Mouse (Mus musculus): ENCODE measurements around the gene Syn3.
"Not testable (repeated sequence)": the region's sequence is repeated elsewhere in the genome, so short reads cannot be mapped to it uniquely, and the experiment has no call there.

The Syn3 gene

GRCm38 (mm10) chr10:86158198-86158899, 340.3 kb downstream of the Syn3 start:
- no peak for DNase-seq (ENCODE audit: low spot score in 2 of 2)

GRCm38 (mm10) chr10:86155344-86155743, 343.4 kb downstream of the Syn3 start:
- DNase-seq (ENCODE audit: low spot score in 2 of 2): no peak

DNA sequence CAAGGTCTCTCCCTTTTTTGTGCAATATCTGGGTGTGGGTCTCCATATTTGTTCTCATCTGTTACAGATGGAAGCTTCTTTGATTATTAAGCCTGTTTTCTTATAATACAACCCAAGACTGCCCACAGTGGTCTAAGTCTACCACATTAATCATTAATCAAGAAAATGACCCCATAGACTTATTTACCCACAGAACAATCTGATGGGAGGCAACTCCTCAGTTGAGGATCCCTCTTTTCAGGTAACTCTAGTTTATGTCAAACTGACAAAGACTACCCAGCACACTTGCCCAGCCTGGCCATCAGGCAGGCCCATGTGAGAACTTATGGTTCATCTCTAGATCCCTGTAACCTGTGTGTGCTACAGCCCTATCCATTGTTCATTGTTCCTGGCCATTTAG, 345.5 kb downstream of the Syn3 start:
- DNase-seq (ENCODE audit: low spot score in 2 of 2): no peak

DNA sequence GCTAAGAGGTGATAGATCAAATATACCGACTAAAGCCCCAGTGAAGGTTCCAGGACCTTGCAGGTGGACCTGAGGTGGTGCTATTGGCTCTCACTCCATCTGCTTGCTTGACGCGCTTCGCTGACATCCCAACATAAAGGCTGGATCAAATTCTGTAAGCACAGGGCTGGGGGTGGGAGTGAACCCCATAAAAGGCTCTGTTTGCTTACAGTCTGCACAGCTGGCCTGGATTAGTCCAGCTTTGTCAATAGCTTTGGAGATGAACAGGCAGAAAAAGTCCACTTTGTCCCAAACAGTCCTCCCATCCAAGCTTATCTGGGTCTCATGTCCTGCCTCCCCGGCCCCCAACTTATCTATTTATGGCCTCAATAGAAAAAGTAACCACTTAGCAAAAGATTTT, 347.3 kb downstream of the Syn3 start:
- no peak for DNase-seq (ENCODE audit: low spot score in 2 of 2)

DNA sequence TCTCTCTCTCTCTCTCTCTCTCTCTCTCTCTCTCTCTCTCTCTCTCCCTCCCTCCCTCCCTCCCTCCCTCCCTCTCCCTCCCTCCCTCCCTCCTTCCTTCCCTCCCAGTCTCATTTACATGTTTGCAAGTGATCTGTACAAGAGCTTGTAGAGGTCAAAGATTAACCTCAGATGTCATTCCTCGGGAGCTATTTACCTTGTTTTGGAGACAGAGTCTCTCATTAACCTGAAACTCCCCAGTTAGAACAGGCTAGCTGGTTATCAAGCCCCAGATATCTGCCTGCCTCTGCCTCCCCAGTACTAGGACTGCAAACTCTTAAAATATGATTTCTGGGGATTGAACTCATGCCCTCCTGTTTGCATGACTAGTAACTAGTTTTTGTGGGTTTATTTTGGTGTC, 348.6 kb downstream of the Syn3 start:
- DNase-seq (ENCODE audit: low spot score in 2 of 2): no peak

DNA sequence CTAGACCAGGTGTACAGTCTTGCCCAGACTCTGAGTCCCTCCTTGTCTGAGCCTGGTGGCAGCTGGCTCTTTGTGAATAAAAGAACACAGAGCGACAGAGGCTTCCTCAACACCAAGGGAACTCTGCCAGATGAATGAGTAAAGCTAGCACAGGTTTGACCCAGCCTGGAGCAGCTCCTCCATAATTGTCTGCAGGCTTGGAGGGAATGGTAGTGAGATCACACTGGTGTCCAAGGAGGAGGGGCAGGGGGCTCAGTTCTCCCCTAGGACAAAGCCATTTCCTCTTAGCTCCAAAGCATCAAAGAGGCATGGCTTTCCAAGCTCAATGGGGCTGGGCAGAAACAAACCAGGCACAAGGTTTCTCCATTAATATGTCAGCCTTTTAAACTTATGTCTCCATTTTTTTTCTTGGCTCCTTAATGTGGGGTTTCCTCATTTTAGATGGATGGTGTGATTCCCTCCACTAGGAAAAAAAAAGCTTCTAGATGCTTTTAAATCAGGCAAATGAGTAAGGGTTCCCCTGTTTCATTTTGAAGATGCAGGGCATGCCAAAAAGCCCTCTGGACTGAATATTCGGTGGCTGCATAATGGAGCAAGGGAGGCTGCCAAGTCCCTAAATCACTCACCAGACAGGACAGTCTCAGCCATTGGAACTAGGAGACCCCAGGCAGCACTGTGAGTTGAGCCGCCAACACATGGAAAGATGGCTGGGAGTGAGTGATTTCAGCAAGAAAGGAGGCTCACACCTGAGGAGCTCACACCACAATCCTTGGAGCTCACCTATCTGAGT, 349.5 kb downstream of the Syn3 start:
- no peak for DNase-seq (ENCODE audit: low spot score in 2 of 2)

GRCm38 (mm10) chr10:86139061-86139681, 359.5 kb downstream of the Syn3 start:
- DNase-seq (ENCODE audit: low spot score in 2 of 2): no peak

DNA sequence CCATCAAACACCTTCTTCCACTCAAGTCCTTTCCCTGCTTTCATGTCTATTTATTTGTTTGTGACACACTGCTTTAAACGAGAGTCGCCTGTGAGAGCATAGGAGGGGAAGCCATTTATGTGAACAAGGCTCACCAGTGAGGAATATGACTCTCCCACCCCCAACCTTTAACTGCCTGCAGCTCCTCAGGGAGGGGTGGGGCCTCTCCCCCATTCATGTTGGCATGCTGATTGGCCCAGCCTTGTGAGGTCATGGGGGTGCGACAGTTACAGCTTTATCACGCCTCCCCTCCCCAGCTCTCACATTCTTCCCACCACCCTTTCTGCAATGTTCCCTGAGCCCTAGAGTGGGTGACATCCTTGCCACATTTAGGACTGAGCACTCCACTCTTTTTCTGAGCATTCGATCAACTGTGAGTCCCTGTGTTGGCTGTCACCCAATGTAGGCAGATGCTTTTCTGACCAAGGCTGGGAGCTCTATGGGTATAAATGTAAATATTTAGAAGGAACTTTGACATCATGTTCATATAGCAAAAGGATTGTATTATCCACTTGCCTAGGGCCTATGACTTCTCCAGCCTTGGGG, 361.0 kb downstream of the Syn3 start:
- DNase-seq (ENCODE audit: low spot score in 2 of 2): no peak

GRCm38 (mm10) chr10:86137106-86137505, 361.6 kb downstream of the Syn3 start:
- no peak for DNase-seq (ENCODE audit: low spot score in 2 of 2)

DNA sequence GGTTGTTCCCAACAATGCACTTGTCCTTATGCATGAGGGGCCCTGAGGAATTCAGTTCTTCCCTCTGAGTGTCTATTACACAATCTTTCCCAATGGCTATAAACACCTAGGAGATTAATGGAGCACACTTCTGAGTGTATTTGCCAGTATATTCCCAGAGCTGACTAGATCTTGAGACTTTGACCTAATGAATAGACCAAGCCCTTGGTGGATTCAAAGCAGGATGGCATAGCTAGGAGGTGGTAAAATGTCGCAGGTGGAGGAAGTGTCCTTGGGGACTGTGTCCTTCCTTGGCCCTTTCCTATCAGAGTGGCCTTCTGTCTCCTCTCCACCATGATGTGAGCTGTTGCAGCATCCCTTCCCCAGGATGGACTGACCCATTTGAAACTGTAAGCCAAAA, 362.4 kb downstream of the Syn3 start:
- DNase-seq (ENCODE audit: low spot score in 2 of 2): no peak

GRCm38 (mm10) chr10:86134848-86135247, 363.8 kb downstream of the Syn3 start:
- no peak for DNase-seq (ENCODE audit: low spot score in 2 of 2)

- DNase-seq (ENCODE audit: low spot score in 2 of 2): no peak
Measured at GRCm38 (mm10) chr10:86134336-86134735, 364.4 kb downstream of the Syn3 start.

DNA sequence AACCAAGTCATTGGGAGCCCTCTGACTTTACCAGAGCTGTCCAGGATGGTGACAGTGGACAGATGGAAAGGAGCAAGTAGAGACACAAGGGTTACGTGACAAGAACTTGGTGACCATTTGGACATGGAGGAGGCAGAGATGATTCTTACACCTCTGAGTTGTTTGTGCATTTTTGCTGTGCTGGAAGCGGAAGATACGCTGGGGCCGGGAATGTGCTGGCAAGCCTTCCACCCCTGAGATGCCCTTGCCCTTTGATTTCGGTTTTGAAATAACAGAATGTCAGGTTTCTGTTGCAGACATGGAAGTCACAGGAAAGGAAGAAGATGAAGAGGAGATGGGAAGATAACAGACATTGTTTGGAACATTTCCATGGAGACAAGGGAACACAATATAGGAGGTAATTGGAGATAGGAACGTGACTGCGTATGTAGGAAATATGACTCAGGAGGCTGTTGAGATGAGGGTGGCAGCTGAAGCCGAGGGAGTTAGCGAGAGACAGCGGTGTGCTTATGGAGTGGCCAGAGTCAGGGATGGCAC, 366.2 kb downstream of the Syn3 start:
- no peak for DNase-seq (ENCODE audit: low spot score in 2 of 2)

DNA sequence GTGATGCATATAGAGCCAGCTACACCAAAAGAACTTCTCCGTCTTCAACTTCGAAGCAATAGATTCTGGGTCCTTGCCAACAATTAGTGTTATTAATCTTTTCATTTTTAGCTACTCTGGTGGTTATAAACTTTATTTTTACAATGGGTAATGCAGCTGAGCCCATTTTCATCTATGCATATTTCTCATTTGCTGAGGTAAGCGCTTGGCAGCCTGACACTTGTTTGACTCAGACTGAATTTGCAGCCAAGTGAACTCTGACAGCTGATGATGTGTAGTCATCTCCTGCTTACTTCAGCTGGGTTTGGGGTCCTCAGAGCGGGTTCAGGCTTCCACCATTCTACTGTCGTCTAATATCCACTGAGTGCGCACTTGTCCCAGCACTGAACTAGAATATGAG, 369.6 kb downstream of the Syn3 start:
- DNase-seq (ENCODE audit: low spot score in 2 of 2): no peak

- DNase-seq (ENCODE audit: low spot score in 2 of 2): no peak
Measured at GRCm38 (mm10) chr10:86126478-86126877, 372.2 kb downstream of the Syn3 start.

DNA sequence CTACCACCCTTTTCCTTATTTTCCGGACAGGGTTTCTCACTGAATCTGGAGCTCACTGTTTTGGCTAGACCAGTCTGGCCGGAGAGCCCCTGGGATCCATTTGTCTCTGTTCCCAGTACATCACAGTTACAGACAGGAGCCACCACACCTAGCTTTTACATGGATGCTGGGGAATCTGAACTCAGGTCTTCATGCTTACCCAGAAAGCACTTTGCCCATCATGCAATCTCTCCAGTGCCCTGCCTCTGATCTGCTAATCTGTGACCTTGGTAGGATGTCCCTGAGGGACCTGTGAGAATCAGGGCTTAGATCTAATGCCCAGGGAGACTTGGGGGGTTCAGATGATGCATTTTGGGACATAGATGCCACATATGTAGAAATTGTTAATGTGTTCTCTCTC, 373.3 kb downstream of the Syn3 start:
- DNase-seq (ENCODE audit: low spot score in 2 of 2): no peak

- DNase-seq (ENCODE audit: low spot score in 2 of 2): no peak
Measured at GRCm38 (mm10) chr10:86124115-86124514, 374.6 kb downstream of the Syn3 start.

DNA sequence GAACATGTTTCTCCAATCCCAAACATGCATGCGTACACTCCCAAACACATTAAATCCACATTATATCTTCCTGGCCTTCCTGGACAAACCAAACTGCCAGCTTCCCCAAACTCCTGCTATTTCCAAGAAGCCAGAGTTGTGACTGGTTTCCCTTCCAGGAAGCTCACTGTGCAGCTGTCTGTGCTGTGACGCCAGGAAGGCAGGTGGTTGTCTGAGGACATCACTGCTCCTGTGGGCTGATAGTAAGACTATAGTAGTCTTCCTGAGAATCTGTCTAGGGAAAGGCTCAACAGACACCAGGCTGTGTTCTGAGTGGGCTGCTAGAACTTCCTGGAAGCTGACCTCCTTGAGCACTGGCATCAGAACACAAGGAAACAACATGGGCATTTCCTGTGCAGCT, 375.5 kb downstream of the Syn3 start:
- DNase-seq (ENCODE audit: low spot score in 2 of 2): no peak

DNA sequence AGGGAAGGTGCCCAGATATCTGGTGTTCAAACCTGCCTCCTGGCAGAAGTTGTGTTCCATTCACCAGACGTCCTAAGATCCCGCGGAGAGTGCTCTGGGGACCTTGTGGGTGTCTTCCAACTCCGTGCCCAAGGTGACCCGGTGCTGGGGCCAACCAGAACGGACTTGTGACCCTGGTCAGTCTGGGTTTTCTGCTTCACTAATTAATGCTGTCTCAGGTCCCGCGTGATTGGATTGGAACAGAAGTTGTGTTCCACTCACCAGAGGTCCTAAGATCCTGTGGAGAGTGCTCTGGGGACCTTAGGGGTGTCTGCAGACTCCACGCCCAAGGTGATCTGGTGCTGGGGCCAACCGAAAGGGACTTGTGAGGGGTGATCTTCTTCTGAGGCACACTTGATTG, 376.2 kb downstream of the Syn3 start:
- not testable (repeated sequence) for DNase-seq (ENCODE audit: low spot score in 2 of 2)

GRCm38 (mm10) chr10:86116268-86116667, 382.4 kb downstream of the Syn3 start:
- DNase-seq (ENCODE audit: low spot score in 2 of 2): no peak

- no peak for DNase-seq (ENCODE audit: low spot score in 2 of 2)
Measured at GRCm38 (mm10) chr10:86114431-86114848, 384.3 kb downstream of the Syn3 start.

- no peak for DNase-seq (ENCODE audit: low spot score in 2 of 2)
Measured at GRCm38 (mm10) chr10:86108797-86109196, 389.9 kb downstream of the Syn3 start.

Data from cerebellum, postnatal 4 days (tissue).